Mouse (Mus musculus) bone marrow macrophage, adult 2 months (primary cell): ENCODE results near the gene Zswim8.

Experiments
- CTCF ChIP-seq: IDR thresholded peaks from 2 replicates; pipeline ENCODE4 v1.5.1; 2012; ENCODE audit warnings: low read depth, mild to moderate bottlenecking, low read length, moderate library complexity
- POLR2A ChIP-seq: IDR thresholded peaks from 2 replicates; pipeline ENCODE4 v1.6.1; 2012; ENCODE audit warnings: mild to moderate bottlenecking, low read depth, low read length, borderline replicate concordance

DNA sequence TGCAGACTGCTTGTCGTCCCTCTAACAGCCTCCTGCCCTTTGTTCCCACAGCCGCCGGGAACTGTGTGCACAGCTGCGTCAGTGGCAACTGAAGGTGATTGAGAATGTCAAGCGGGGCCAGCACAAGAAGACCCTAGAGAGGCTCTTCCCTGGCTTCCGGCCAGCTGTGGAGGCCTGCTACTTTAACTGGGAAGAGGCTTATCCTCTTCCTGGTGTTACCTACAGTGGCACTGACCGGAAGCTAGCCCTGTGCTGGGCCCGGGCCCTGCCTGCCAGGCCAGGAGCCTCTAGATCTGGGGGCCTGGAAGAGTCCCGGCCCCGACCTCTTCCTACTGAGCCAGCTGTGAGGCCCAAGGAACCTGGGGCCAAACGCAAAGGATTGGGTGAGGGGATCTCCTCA is 6.5 kb downstream of the Zswim8 start:
- TF ChIP-seq CTCF: no peak
- TF ChIP-seq POLR2A: no peak
